Mouse (Mus musculus): ENCODE data around the gene Camsap2. TPM values are rescaled to one million over a fixed set of nuclear protein-coding genes. Genes with fewer than 3 reads are reported as not detected.
A peak's percentile ranks its signal among the peaks of the same experiment; 100 is the strongest.

Camsap2 gene
- polyA plus RNA-seq, 2 experiments = 8.8 to 10.3 TPM

- TF ChIP-seq EP300 (IDR thresholded peaks at IDR 0.05; ENCODE audit: low read depth) (no peak), CTCF (IDR thresholded peaks at IDR 0.05; ENCODE audit: low read depth) (no peak)
Measured at GRCm38 (mm10) chr1:136309193-136309592, 36.7 kb downstream of the Camsap2 start.

GRCm38 (mm10) chr1:136306424-136306823 lies 39.5 kb downstream of the Camsap2 start:
- Histone ChIP-seq H3K9me3 (ENCODE audit: control insufficient read depth, low read length) (no peaks in the 10 kb centered on the region), H3K27me3 (ENCODE audit: control insufficient read depth, insufficient read depth, low read length) (no peaks in the 10 kb centered on the region), H3K9ac (replicated peaks) (no peak overlapping the region), H3K27ac (no peak overlapping the region), H3K36me3 (replicated peaks; ENCODE audit: control insufficient read depth, insufficient read depth, low read depth) (peaks cover 13% of the 10 kb centered on the region), H3K4me3 (ENCODE audit: insufficient read depth in 1 of 2, low read depth in 2 of 2, low read length in 2 of 2) (no peak overlapping the region), H3K4me1 (replicated peaks; ENCODE audit: control insufficient read depth in 2 of 2, insufficient read depth in 2 of 2, low read length in 1 of 2) (no peaks in the 10 kb centered on the region), H3K4me2 (ENCODE audit: low read depth) (no peak overlapping the region)
- ATAC-seq (ENCODE audit: insufficient read depth) = no peak
- DNase-seq (ENCODE audit: low read depth in 3 of 3, low spot score in 3 of 3) = peak in 1 of 3 experiments; percentile 20
- 60% methylated on average over 3 of the region's 3 CpGs for WGBS (ENCODE audit: insufficient replicate concordance)
- TF ChIP-seq CTCF (IDR thresholded peaks at IDR 0.05; ENCODE audit: low read depth) (peak; percentile 50), EP300 (IDR thresholded peaks at IDR 0.05; ENCODE audit: low read depth) (no peak)

More at GRCm38 (mm10) chr1:136309193-136309592, 36.7 kb downstream of the Camsap2 start:
- no peak for ATAC-seq (ENCODE audit: insufficient read depth)
- H3K4me3 ChIP-seq (ENCODE audit: insufficient read depth in 1 of 2, low read depth in 2 of 2, low read length in 2 of 2) = no peak overlapping the region
- H3K27ac ChIP-seq = no peak overlapping the region
- no peaks in the 10 kb centered on the region for H3K27me3 ChIP-seq (ENCODE audit: control insufficient read depth, insufficient read depth, low read length)
- no peak for DNase-seq (ENCODE audit: low read depth in 3 of 3, low spot score in 3 of 3)
- H3K36me3 ChIP-seq (replicated peaks; ENCODE audit: control insufficient read depth, insufficient read depth, low read depth) = no peaks in the 10 kb centered on the region; the same call in none of the 2 replicates
- H3K9ac ChIP-seq (replicated peaks) = no peak overlapping the region
- no peak overlapping the region for H3K4me2 ChIP-seq (ENCODE audit: low read depth)
- H3K4me1 ChIP-seq (replicated peaks; ENCODE audit: control insufficient read depth in 2 of 2, insufficient read depth in 2 of 2, low read length in 1 of 2) = no peaks in the 10 kb centered on the region
- 88% methylated on average over 5 of the region's 5 CpGs for whole genome bisulfite sequencing (ENCODE audit: insufficient replicate concordance)
- H3K9me3 ChIP-seq (ENCODE audit: control insufficient read depth, low read length) = no peaks in the 10 kb centered on the region

DNA sequence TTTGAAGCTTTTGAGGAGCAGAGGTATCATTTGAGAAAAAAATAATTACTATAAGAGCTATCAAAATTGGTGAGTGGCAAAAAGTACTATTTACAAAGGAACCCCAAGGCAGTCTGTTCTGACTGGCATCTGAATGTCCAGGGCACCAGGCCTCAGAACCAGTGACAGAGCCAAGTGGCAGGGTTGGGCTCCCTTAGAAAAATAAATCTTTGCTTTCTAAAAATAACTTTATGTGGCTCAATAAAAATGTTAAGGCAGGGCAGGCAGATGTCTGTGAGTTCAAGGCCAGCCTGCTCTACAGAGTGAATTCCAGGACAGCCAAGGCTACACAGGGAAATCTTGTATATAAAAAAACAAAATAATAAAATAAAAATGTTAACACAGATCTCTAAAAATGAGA lies 51.9 kb downstream of the Camsap2 start:
- H3K4me2 ChIP-seq (ENCODE audit: low read depth) = no peak overlapping the region
- no peak overlapping the region for H3K9ac ChIP-seq (replicated peaks)
- no peak overlapping the region for H3K27ac ChIP-seq
- no peak for DNase-seq (ENCODE audit: low read depth in 3 of 3, low spot score in 3 of 3)
- ATAC-seq (ENCODE audit: insufficient read depth) = no peak
- H3K36me3 ChIP-seq (replicated peaks; ENCODE audit: control insufficient read depth, insufficient read depth, low read depth) = peaks cover 5% of the 10 kb centered on the region
- H3K4me3 ChIP-seq (ENCODE audit: insufficient read depth in 1 of 2, low read depth in 2 of 2, low read length in 2 of 2) = no peak overlapping the region
- TF ChIP-seq EP300 (IDR thresholded peaks at IDR 0.05; ENCODE audit: low read depth) = no peak
- TF ChIP-seq CTCF (IDR thresholded peaks at IDR 0.05; ENCODE audit: low read depth) = no peak
- no peaks in the 10 kb centered on the region for H3K4me1 ChIP-seq (replicated peaks; ENCODE audit: control insufficient read depth in 2 of 2, insufficient read depth in 2 of 2, low read length in 1 of 2)
- no peaks in the 10 kb centered on the region for H3K9me3 ChIP-seq (ENCODE audit: control insufficient read depth, low read length)
- no peaks in the 10 kb centered on the region for H3K27me3 ChIP-seq (ENCODE audit: control insufficient read depth, insufficient read depth, low read length)

GRCm38 (mm10) chr1:136289803-136290202 lies 56.1 kb downstream of the Camsap2 start:
- no peak overlapping the region for H3K4me3 ChIP-seq (ENCODE audit: insufficient read depth in 1 of 2, low read depth in 2 of 2, low read length in 2 of 2)
- H3K27ac ChIP-seq = no peak overlapping the region
- no peak overlapping the region for H3K9ac ChIP-seq (replicated peaks)
- no peaks in the 10 kb centered on the region for H3K9me3 ChIP-seq (ENCODE audit: control insufficient read depth, low read length)
- peaks cover 23% of the 10 kb centered on the region for H3K36me3 ChIP-seq (replicated peaks; ENCODE audit: control insufficient read depth, insufficient read depth, low read depth)
- no peaks in the 10 kb centered on the region for H3K4me1 ChIP-seq (replicated peaks; ENCODE audit: control insufficient read depth in 2 of 2, insufficient read depth in 2 of 2, low read length in 1 of 2)
- no peaks in the 10 kb centered on the region for H3K27me3 ChIP-seq (ENCODE audit: control insufficient read depth, insufficient read depth, low read length)
- H3K4me2 ChIP-seq (ENCODE audit: low read depth) = no peak overlapping the region
- WGBS (ENCODE audit: insufficient replicate concordance) = 38% methylated on average over 1 of the region's 1 CpGs
- ATAC-seq (ENCODE audit: insufficient read depth) (no peak), DNase-seq (ENCODE audit: low read depth in 3 of 3, low spot score in 3 of 3) (no peak)
- TF ChIP-seq EP300 (IDR thresholded peaks at IDR 0.05; ENCODE audit: low read depth) (no peak), CTCF (IDR thresholded peaks at IDR 0.05; ENCODE audit: low read depth) (no peak; the same call in 1 of the 2 replicates)

GRCm38 (mm10) chr1:136277366-136277765 lies 68.5 kb downstream of the Camsap2 start:
- peaks cover 95% of the 10 kb centered on the region for H3K36me3 ChIP-seq (replicated peaks; ENCODE audit: control insufficient read depth, insufficient read depth, low read depth)
- DNase-seq (ENCODE audit: low read depth in 3 of 3, low spot score in 3 of 3) (no peak), ATAC-seq (ENCODE audit: insufficient read depth) (no peak)
- H3K4me1 ChIP-seq (replicated peaks; ENCODE audit: control insufficient read depth in 2 of 2, insufficient read depth in 2 of 2, low read length in 1 of 2) = no peaks in the 10 kb centered on the region
- H3K4me3 ChIP-seq (ENCODE audit: insufficient read depth in 1 of 2, low read depth in 2 of 2, low read length in 2 of 2) = no peak overlapping the region
- TF ChIP-seq CTCF (IDR thresholded peaks at IDR 0.05; ENCODE audit: low read depth) (no peak), EP300 (IDR thresholded peaks at IDR 0.05; ENCODE audit: low read depth) (no peak)
- no peak overlapping the region for H3K9ac ChIP-seq (replicated peaks)
- no peak overlapping the region for H3K4me2 ChIP-seq (ENCODE audit: low read depth)
- no peak overlapping the region for H3K27ac ChIP-seq
- H3K27me3 ChIP-seq (ENCODE audit: control insufficient read depth, insufficient read depth, low read length) = no peaks in the 10 kb centered on the region
- no peaks in the 10 kb centered on the region for H3K9me3 ChIP-seq (ENCODE audit: control insufficient read depth, low read length)
- WGBS (ENCODE audit: insufficient replicate concordance) = 95% methylated on average over 8 of the region's 8 CpGs

All from liver, embryonic 14.5 days (tissue).